Mouse (Mus musculus): Measurements from ENCODE around the gene Tnni2. TPM values are rescaled to one million over a fixed set of nuclear protein-coding genes. Genes with fewer than 3 reads are reported as not detected.

Gene Tnni2
- polyA plus RNA-seq (2017; shearing (Covaris generic)) = not detected

DNA sequence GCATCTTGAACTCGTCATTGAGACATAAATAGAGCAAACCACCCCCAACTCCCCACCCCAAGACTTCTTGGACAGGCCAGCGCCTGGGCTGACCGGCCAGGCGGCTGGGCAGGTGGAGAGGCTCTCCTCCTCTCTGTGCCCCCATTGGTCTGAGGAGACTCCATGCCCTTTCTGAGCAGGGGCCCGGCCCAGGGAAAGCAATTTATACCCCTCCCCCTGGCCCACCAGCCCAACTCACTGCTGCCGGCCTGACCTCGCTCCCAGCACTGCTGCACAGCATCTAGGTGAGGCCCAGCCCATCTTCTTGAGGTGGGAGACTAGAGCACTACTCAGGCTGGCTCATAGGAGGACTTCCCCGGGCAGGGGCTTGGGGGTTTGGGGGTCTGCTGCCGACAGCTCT lies at the start of gene Tnni2:
Gene Tnni2 (plus strand): TSS at position 224 of the 400 bp plus-strand sequence.

DNA sequence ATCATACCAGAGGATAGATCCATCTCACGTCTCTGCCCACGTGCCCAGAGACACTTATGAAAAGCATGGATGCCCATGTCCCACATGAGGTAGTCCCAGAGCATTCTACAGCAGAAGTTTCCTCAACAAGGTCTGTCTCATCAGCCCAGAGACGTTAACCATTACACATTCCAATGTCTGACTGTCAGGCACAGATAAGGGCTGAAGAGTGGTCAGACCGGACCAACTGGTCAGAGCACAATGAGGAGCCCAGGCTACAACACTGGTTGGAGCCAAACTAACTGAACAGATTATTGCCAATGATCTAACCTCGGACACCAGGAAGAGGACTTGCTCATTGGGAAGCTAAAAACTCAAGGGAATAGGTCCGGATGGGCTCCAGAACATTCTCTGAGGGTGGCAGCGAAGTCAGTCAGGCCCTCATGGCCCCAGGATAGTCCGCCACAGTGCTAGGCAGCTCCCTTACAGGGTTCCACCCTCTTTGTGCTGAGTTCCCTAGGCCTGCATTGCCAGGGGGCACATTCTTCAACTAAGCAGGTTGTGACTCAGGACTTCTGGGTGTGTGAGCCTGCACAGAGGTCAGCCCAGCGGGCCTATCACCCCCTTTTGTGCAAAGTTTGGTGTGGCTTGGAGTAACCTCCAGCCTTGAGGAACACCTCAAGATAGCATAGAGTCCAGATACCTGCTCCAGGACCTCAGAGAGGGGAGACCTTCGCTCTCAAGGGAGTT lies 7.3 kb upstream of the Tnni2 start, which contains the start of gene Syt8:
Gene Syt8 (plus strand): TSS at position 714 of the 729 bp plus-strand sequence.

DNA sequence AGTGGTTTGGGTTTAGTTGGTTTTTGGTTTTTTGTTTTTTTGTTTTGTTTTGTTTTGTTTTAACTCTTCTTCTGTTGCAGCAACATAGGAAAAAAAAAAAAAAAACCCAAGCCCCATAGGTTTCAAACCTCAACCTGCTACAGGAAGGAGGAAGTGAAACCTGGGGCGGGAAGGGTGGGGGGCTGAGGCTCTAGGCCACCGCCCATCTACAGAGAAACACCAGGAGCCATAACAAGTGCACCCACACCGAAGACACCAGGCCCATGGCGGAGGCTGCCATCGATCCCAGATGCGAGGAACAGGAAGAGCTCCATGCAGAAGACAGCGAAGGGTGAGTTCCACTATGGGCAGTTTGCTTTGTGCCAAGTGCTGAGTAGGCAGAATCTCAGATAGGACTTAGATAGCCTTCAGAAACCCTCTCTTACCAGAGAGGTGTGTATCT lies 19.0 kb downstream of the Tnni2 start, which contains the start of gene Lsp1:
Gene Lsp1 (plus strand): TSS at position 174 of the 442 bp plus-strand sequence.

Other genes starting within 250 kb of the Tnni2 start
- gene Krtap5-3, start 240.4 kb upstream of the Tnni2 start, polyA plus RNA-seq (2017; shearing (Covaris generic)) = not detected
- gene Gm7579, start 229.9 kb upstream of the Tnni2 start, polyA plus RNA-seq (2017; shearing (Covaris generic)) = not detected
- not detected for gene Krtap5-5, start 211.8 kb upstream of the Tnni2 start, polyA plus RNA-seq (2017; shearing (Covaris generic))
- gene Gm40460, start 200.7 kb upstream of the Tnni2 start, polyA plus RNA-seq (2017; shearing (Covaris generic)) = not detected
- 1 to 10 TPM in 1 of 2 experiments, not detected in 1; 2.0 TPM for gene Gm2431, start 183.5 kb upstream of the Tnni2 start, polyA plus RNA-seq (2017; shearing (Covaris generic))
- not detected for gene Gm4559, start 167.4 kb upstream of the Tnni2 start, polyA plus RNA-seq (2017; shearing (Covaris generic))
- gene Krtap5-1, start 144.7 kb upstream of the Tnni2 start, polyA plus RNA-seq (2017; shearing (Covaris generic)) = not detected
- gene Krtap5-4, start 138.3 kb upstream of the Tnni2 start, polyA plus RNA-seq (2017; shearing (Covaris generic)) = under 1 TPM in 1 of 2 experiments, not detected in 1; 0.17 TPM
- 10 to 100 TPM in 1 of 2 experiments, 1 to 10 TPM in 1; 3.2 to 41.0 TPM for gene Ifitm10, start 68.1 kb upstream of the Tnni2 start, polyA plus RNA-seq (2017; shearing (Covaris generic))
- 1 to 10 TPM; 2.4 to 9.3 TPM for gene Gm49369, start 59.1 kb upstream of the Tnni2 start, polyA plus RNA-seq (2017; shearing (Covaris generic))
- 100 to 1,000 TPM; 384 to 590 TPM for gene Ctsd, start 53.8 kb upstream of the Tnni2 start, polyA plus RNA-seq (2017; shearing (Covaris generic))
- gene Syt8, start 7.0 kb upstream of the Tnni2 start, polyA plus RNA-seq (2017; shearing (Covaris generic)) = not detected
- 1,000 to 10,000 TPM in 1 of 2 experiments, 100 to 1,000 TPM in 1; 956 to 1,169 TPM for gene Lsp1, start 19.0 kb downstream of the Tnni2 start, polyA plus RNA-seq (2017; shearing (Covaris generic))
- gene Tnnt3, start 57.0 kb downstream of the Tnni2 start, polyA plus RNA-seq (2017; shearing (Covaris generic)) = 1 to 10 TPM; 2.0 to 4.4 TPM
- gene Mrpl23, start 90.9 kb downstream of the Tnni2 start, polyA plus RNA-seq (2017; shearing (Covaris generic)) = 10 to 100 TPM in 1 of 2 experiments, 1 to 10 TPM in 1; 2.9 to 15.3 TPM
- gene Igf2, start 225.0 kb downstream of the Tnni2 start, polyA plus RNA-seq (2017; shearing (Covaris generic)) = not detected
- not detected for gene Gm49394, start 228.1 kb downstream of the Tnni2 start, polyA plus RNA-seq (2017; shearing (Covaris generic))